In genomic region chr13:69429596-69429995, GRCm38 (mm10) we compare ENCODE assay signal across 11 mouse cellular contexts.
DNase-seq lines count a peak whose midpoint lies in the region; ATAC-seq lines count a peak whose summit lies in the region.
"Had no signal": no experiment of that assay in that cellular context is flagged by ENCODE, and none has a peak within 500 bp of the region (broad histone marks: within the 10 kb centered on the region; RNA-seq: fewer than 3 reads in every experiment).

No protein-coding gene starts in this region.

- no peaks in the 10 kb centered on the region for H3K27me3 ChIP-seq in intestine, embryonic 15.5 days (replicated peaks)
- no peaks in the 10 kb centered on the region for H3K27me3 ChIP-seq in intestine, embryonic 16.5 days (replicated peaks; ENCODE audit: control insufficient read depth, insufficient read depth, low read length)
- no peaks in the 10 kb centered on the region for H3K27me3 ChIP-seq in hindbrain, embryonic 12.5 days
- no peaks in the 10 kb centered on the region for H3K27me3 ChIP-seq in neural tube, embryonic 13.5 days
- H3K27me3 ChIP-seq: heart, embryonic 15.5 days had no signal

- H3K27ac ChIP-seq in intestine, embryonic 15.5 days, result no peak overlapping the region
- H3K27ac ChIP-seq in intestine, embryonic 16.5 days (ENCODE audit: low read length), result no peak overlapping the region
- peak overlapping the region; percentile 67 for H3K27ac ChIP-seq in hindbrain, embryonic 12.5 days
- H3K27ac ChIP-seq in neural tube, embryonic 13.5 days (replicated peaks), result peak overlapping the region; percentile 78
- H3K27ac ChIP-seq: heart, embryonic 15.5 days had no signal

- no peak overlapping the region for H3K9ac ChIP-seq in intestine, embryonic 15.5 days
- H3K9ac ChIP-seq in intestine, embryonic 16.5 days (ENCODE audit: low read depth, low read length), result no peak overlapping the region
- H3K9ac ChIP-seq in hindbrain, embryonic 12.5 days, result no peak overlapping the region
- no peak overlapping the region for H3K9ac ChIP-seq in neural tube, embryonic 13.5 days
- H3K9ac ChIP-seq: heart, embryonic 15.5 days had no signal

- no peaks in the 10 kb centered on the region for H3K4me1 ChIP-seq in intestine, embryonic 15.5 days (replicated peaks)
- no peaks in the 10 kb centered on the region for H3K4me1 ChIP-seq in intestine, embryonic 16.5 days (ENCODE audit: control insufficient read depth, insufficient read depth, low read length)
- H3K4me1 ChIP-seq in hindbrain, embryonic 12.5 days, result peaks cover 13% of the 10 kb centered on the region
- peaks cover 29% of the 10 kb centered on the region for H3K4me1 ChIP-seq in neural tube, embryonic 13.5 days (replicated peaks)
- H3K4me1 ChIP-seq: heart, embryonic 15.5 days had no signal

- peak; percentile 19 to 49 for DNase-seq in kidney, postnatal 25 days
- DNase-seq in thymus, postnatal 14 days, result no peak
- DNase-seq in urinary bladder, postnatal 14 days (ENCODE audit: low spot score), result no peak
- no peak for DNase-seq in c-Kit-positive CD71-positive TER-119-positive erythroid progenitor cells, embryonic 14.5 days (ENCODE audit: low spot score)
- DNase-seq: cerebellum, adult 11 months; lung, adult 2 months had no signal

- H3K9me3 ChIP-seq in intestine, embryonic 15.5 days, result no peaks in the 10 kb centered on the region
- no peaks in the 10 kb centered on the region for H3K9me3 ChIP-seq in intestine, embryonic 16.5 days (ENCODE audit: control insufficient read depth, low read length)
- H3K9me3 ChIP-seq in hindbrain, embryonic 12.5 days (replicated peaks), result no peaks in the 10 kb centered on the region
- H3K9me3 ChIP-seq in neural tube, embryonic 13.5 days, result no peaks in the 10 kb centered on the region
- H3K9me3 ChIP-seq: heart, embryonic 15.5 days had no signal

- no peak overlapping the region for H3K4me3 ChIP-seq in intestine, embryonic 15.5 days (replicated peaks)
- no peak overlapping the region for H3K4me3 ChIP-seq in intestine, embryonic 16.5 days (ENCODE audit: low read length)
- no peak overlapping the region for H3K4me3 ChIP-seq in hindbrain, embryonic 12.5 days
- H3K4me3 ChIP-seq in neural tube, embryonic 13.5 days, result no peak overlapping the region
- H3K4me3 ChIP-seq: heart, embryonic 15.5 days had no signal

- WGBS in intestine, embryonic 15.5 days, result 38% methylated on average over 5 of the region's 5 CpGs
- 35% methylated on average over 5 of the region's 5 CpGs for WGBS in intestine, embryonic 16.5 days
- 29% methylated on average over 5 of the region's 5 CpGs for WGBS in hindbrain, embryonic 12.5 days
- WGBS in neural tube, embryonic 13.5 days, result 7% methylated on average over 5 of the region's 5 CpGs

- 0 out of 2 replicates have a peak, but pooled peaks have one; percentile 32 for ATAC-seq in intestine, embryonic 15.5 days
- ATAC-seq in intestine, embryonic 16.5 days, result no peak
- ATAC-seq in hindbrain, embryonic 12.5 days (ENCODE audit: low FRiP score), result peak; percentile 82
- ATAC-seq in neural tube, embryonic 13.5 days (ENCODE audit: low read depth), result peak; percentile 90

- no peaks in the 10 kb centered on the region for H3K36me3 ChIP-seq in intestine, embryonic 15.5 days
- no peaks in the 10 kb centered on the region for H3K36me3 ChIP-seq in intestine, embryonic 16.5 days (ENCODE audit: control insufficient read depth, insufficient read depth, low read length)
- H3K36me3 ChIP-seq in hindbrain, embryonic 12.5 days, result no peaks in the 10 kb centered on the region
- H3K36me3 ChIP-seq in neural tube, embryonic 13.5 days, result no peaks in the 10 kb centered on the region
- H3K36me3 ChIP-seq: heart, embryonic 15.5 days had no signal

- no peak overlapping the region for H3K4me2 ChIP-seq in intestine, embryonic 15.5 days (replicated peaks)
- H3K4me2 ChIP-seq in intestine, embryonic 16.5 days (ENCODE audit: low read depth, low read length), result no peak overlapping the region
- H3K4me2 ChIP-seq in hindbrain, embryonic 12.5 days (replicated peaks), result no peak overlapping the region
- no peak overlapping the region for H3K4me2 ChIP-seq in neural tube, embryonic 13.5 days
- H3K4me2 ChIP-seq: heart, embryonic 15.5 days had no signal

Comparison
In these comparisons a context has a peak if more than half of its experiments do, and no peak if none do; other contexts are left out.
1. H3K27ac ChIP-seq: peak in hindbrain, embryonic 12.5 days (single experiment) and neural tube, embryonic 13.5 days (single experiment); none in intestine, embryonic 15.5 days (single experiment) and intestine, embryonic 16.5 days (single experiment).
2. DNase-seq: peak in kidney, postnatal 25 days (2 of 2); none in thymus, postnatal 14 days (single experiment), urinary bladder, postnatal 14 days (single experiment) and c-Kit-positive CD71-positive TER-119-positive erythroid progenitor cells, embryonic 14.5 days (single experiment).